9 mouse cellular contexts compared by ENCODE assay signal in the genomic region with DNA sequence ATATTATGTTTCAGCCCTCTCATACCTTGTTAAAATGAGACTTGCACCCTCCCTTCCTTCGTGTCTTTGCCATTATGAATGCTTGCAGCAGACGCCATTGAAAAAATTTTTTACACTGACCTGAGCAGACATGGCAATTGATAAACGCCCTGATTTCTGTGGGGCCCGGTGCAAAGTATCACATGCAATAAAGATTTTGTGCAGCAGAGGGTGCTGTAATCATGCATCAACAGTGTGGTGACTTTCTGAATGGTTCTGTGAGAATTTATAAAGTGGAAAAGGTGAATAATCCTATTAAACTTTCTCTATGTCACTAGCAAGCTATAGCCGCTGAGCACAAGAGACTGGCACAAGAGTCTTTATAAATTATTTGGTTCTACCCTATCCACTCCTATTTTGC. TPM values are rescaled to one million over a fixed set of nuclear protein-coding genes. Genes with fewer than 3 reads are reported as not detected.
DNase-seq lines count a peak whose midpoint lies in the region; ATAC-seq and TF ChIP-seq lines count a peak whose summit lies in the region.
"Had no signal": no experiment of that assay in that cellular context is flagged by ENCODE, and none has a peak within 500 bp of the region (broad histone marks: within the 10 kb centered on the region; RNA-seq: fewer than 3 reads in every experiment).

No protein-coding gene starts in this region.

- H3K4me1 ChIP-seq in forebrain, embryonic 16.5 days (replicated peaks; ENCODE audit: control insufficient read depth, insufficient read depth, low read length): no peaks in the 10 kb centered on the region
- H3K4me1 ChIP-seq in forebrain, embryonic 11.5 days (replicated peaks; ENCODE audit: control insufficient read depth, insufficient read depth, low read length): no peaks in the 10 kb centered on the region
- H3K4me1 ChIP-seq in midbrain, embryonic 11.5 days (ENCODE audit: control insufficient read depth, insufficient read depth, low read length): no peaks in the 10 kb centered on the region
- H3K4me1 ChIP-seq in midbrain, embryonic 10.5 days: no peaks in the 10 kb centered on the region
- H3K4me1 ChIP-seq in stomach, postnatal 0 days (replicated peaks; ENCODE audit: control insufficient read depth, insufficient read depth): no peaks in the 10 kb centered on the region

- WGBS in forebrain, embryonic 16.5 days: 20% methylated on average over 5 of the region's 5 CpGs
- 34% methylated on average over 5 of the region's 5 CpGs for WGBS in forebrain, embryonic 11.5 days
- WGBS in midbrain, embryonic 11.5 days: 28% methylated on average over 5 of the region's 5 CpGs
- 29% methylated on average over 5 of the region's 5 CpGs for WGBS in midbrain, embryonic 10.5 days
- WGBS in stomach, postnatal 0 days: 21% methylated on average over 5 of the region's 5 CpGs

- TF ChIP-seq EP300 in stomach, postnatal 0 days (optimal IDR thresholded peaks at IDR 0.05): no peak

- no peaks in the 10 kb centered on the region for H3K9me3 ChIP-seq in forebrain, embryonic 16.5 days (ENCODE audit: control insufficient read depth, low read length)
- H3K9me3 ChIP-seq in forebrain, embryonic 11.5 days (ENCODE audit: control insufficient read depth, low read length): no peaks in the 10 kb centered on the region
- no peaks in the 10 kb centered on the region for H3K9me3 ChIP-seq in midbrain, embryonic 11.5 days (ENCODE audit: control insufficient read depth, low read length)
- no peaks in the 10 kb centered on the region for H3K9me3 ChIP-seq in midbrain, embryonic 10.5 days (replicated peaks)
- H3K9me3 ChIP-seq in stomach, postnatal 0 days (ENCODE audit: control insufficient read depth, low read length): no peaks in the 10 kb centered on the region
- H3K9me3 ChIP-seq: G1E had no signal

- intact Hi-C loops in left cerebral cortex, postnatal 25 days (cut with DNase I): loop anchor here (2.0 kb wide), 2 partner anchors 46 to 954 kb away; no protein-coding TSS in a partner anchor

- DNase-seq in forebrain, embryonic 11.5 days (ENCODE audit: low spot score): no peak
- peak; percentile 91 for DNase-seq in midbrain, embryonic 11.5 days (ENCODE audit: low spot score, missing footprints)
- DNase-seq in midbrain, embryonic 10.5 days (ENCODE audit: low spot score): no peak
- DNase-seq in brain, adult 2 months (ENCODE audit: low read depth, low spot score): peak; percentile 39
- DNase-seq in frontal cortex, postnatal 25 days (ENCODE audit: low spot score in 2 of 2): peak; percentile 17 to 28
- peak; percentile 48 to 49 for DNase-seq in left cerebral cortex, postnatal 25 days (ENCODE audit: low spot score in 2 of 2)
- DNase-seq in stomach, postnatal 0 days (ENCODE audit: low spot score): peak; percentile 44

- H3K9ac ChIP-seq in forebrain, embryonic 16.5 days (replicated peaks; ENCODE audit: low read depth, low read length): no peak overlapping the region
- H3K9ac ChIP-seq in forebrain, embryonic 11.5 days (ENCODE audit: low read length): no peak overlapping the region
- no peak overlapping the region for H3K9ac ChIP-seq in midbrain, embryonic 11.5 days (ENCODE audit: low read length)
- H3K9ac ChIP-seq in stomach, postnatal 0 days (ENCODE audit: low read length): no peak overlapping the region

- TF ChIP-seq CTCF in stomach, postnatal 0 days (IDR thresholded peaks at IDR 0.05; ENCODE audit: low read depth): peak; percentile 78

- H3K4me2 ChIP-seq in forebrain, embryonic 16.5 days (ENCODE audit: low read length): no peak overlapping the region
- no peak overlapping the region for H3K4me2 ChIP-seq in forebrain, embryonic 11.5 days (ENCODE audit: low read depth, low read length, severe bottlenecking)
- H3K4me2 ChIP-seq in midbrain, embryonic 11.5 days: no peak overlapping the region
- H3K4me2 ChIP-seq in stomach, postnatal 0 days (replicated peaks; ENCODE audit: low read depth): no peak overlapping the region

- H3K27me3 ChIP-seq in forebrain, embryonic 16.5 days (replicated peaks; ENCODE audit: control insufficient read depth, insufficient read depth, low read length): no peaks in the 10 kb centered on the region
- no peaks in the 10 kb centered on the region for H3K27me3 ChIP-seq in forebrain, embryonic 11.5 days (ENCODE audit: control insufficient read depth, insufficient read depth, low read length)
- H3K27me3 ChIP-seq in midbrain, embryonic 11.5 days (ENCODE audit: control insufficient read depth, insufficient read depth, low read length): no peaks in the 10 kb centered on the region
- no peaks in the 10 kb centered on the region for H3K27me3 ChIP-seq in midbrain, embryonic 10.5 days (ENCODE audit: low read depth, poor library complexity, severe bottlenecking)
- no peaks in the 10 kb centered on the region for H3K27me3 ChIP-seq in stomach, postnatal 0 days (ENCODE audit: control insufficient read depth, insufficient read depth, low read length)

- H3K4me3 ChIP-seq in forebrain, embryonic 16.5 days (replicated peaks; ENCODE audit: low read length): no peak overlapping the region
- no peak overlapping the region for H3K4me3 ChIP-seq in forebrain, embryonic 11.5 days (ENCODE audit: low read depth, low read length)
- no peak overlapping the region for H3K4me3 ChIP-seq in midbrain, embryonic 11.5 days (ENCODE audit: low read depth, low read length)
- H3K4me3 ChIP-seq in midbrain, embryonic 10.5 days: no peak overlapping the region
- H3K4me3 ChIP-seq in stomach, postnatal 0 days (ENCODE audit: low read depth, low read length): no peak overlapping the region

- no peak overlapping the region for H3K27ac ChIP-seq in forebrain, embryonic 16.5 days (ENCODE audit: low read length)
- H3K27ac ChIP-seq in forebrain, embryonic 11.5 days (ENCODE audit: low read depth, low read length): no peak overlapping the region
- no peak overlapping the region for H3K27ac ChIP-seq in midbrain, embryonic 11.5 days (ENCODE audit: low read depth, low read length)
- H3K27ac ChIP-seq in midbrain, embryonic 10.5 days (replicated peaks): no peak overlapping the region
- no peak overlapping the region for H3K27ac ChIP-seq in stomach, postnatal 0 days (replicated peaks)

- no peaks in the 10 kb centered on the region for H3K36me3 ChIP-seq in forebrain, embryonic 16.5 days (ENCODE audit: control insufficient read depth, insufficient read depth)
- no peaks in the 10 kb centered on the region for H3K36me3 ChIP-seq in forebrain, embryonic 11.5 days (ENCODE audit: control insufficient read depth, insufficient read depth, low read length)
- no peaks in the 10 kb centered on the region for H3K36me3 ChIP-seq in midbrain, embryonic 11.5 days (ENCODE audit: control insufficient read depth, insufficient read depth, low read length)
- H3K36me3 ChIP-seq in midbrain, embryonic 10.5 days: no peaks in the 10 kb centered on the region
- H3K36me3 ChIP-seq in stomach, postnatal 0 days (ENCODE audit: control insufficient read depth, insufficient read depth, low read length): no peaks in the 10 kb centered on the region
- H3K36me3 ChIP-seq: G1E had no signal

- ATAC-seq in forebrain, embryonic 16.5 days: 0 out of 2 replicates have a peak, but pooled peaks have one; percentile 40
- no peak for ATAC-seq in forebrain, embryonic 11.5 days (replicated peaks; ENCODE audit: low FRiP score)
- ATAC-seq in midbrain, embryonic 11.5 days (ENCODE audit: low FRiP score): no peak
- no peak for ATAC-seq in stomach, postnatal 0 days (ENCODE audit: low FRiP score, low TSS enrichment)

RNA-seq across cellular contexts. Expression of gene Tma16, which starts 35.6 kb away (rescaled TPM):
- 12.7 TPM in 2 replicates for polyA plus RNA-seq in forebrain, embryonic 16.5 days (2015; fragmentation: Nextera tagmentation; extraction: Ambion mirVana)
- 15.6 and 19.0 TPM in 2 replicates for polyA plus RNA-seq in forebrain, embryonic 11.5 days (2014; fragmentation: Nextera tagmentation; extraction: Ambion mirVana)
- 14.2 and 16.4 TPM in 2 replicates for polyA plus RNA-seq in midbrain, embryonic 11.5 days (2014; fragmentation: Nextera tagmentation; extraction: Ambion mirVana)
- polyA plus RNA-seq in midbrain, embryonic 10.5 days (2016; fragmentation: Nextera tagmentation; extraction: Ambion mirVana): 18.9 and 19.5 TPM in 2 replicates
- total RNA-seq in left cerebral cortex, postnatal 25 days (2021): 10 to 100 TPM in 1 of 2 experiments, 1 to 10 TPM in 1; 9.2 to 10.5 TPM
- 6.2 and 7.1 TPM in 2 replicates for polyA plus RNA-seq in stomach, postnatal 0 days (2015; fragmentation: Nextera tagmentation; extraction: Ambion mirVana)

Comparison
In these comparisons a context has a peak if more than half of its experiments do, and no peak if none do; other contexts are left out.
1. DNase-seq: peak in midbrain, embryonic 11.5 days (single experiment), brain, adult 2 months (single experiment), frontal cortex, postnatal 25 days (2 of 2), left cerebral cortex, postnatal 25 days (2 of 2) and stomach, postnatal 0 days (single experiment); none in forebrain, embryonic 11.5 days (single experiment) and midbrain, embryonic 10.5 days (single experiment).